Mouse (Mus musculus) midbrain, embryonic 15.5 days (tissue): Measurements from ENCODE around the gene Spata13. TPM values are rescaled to one million over a fixed set of nuclear protein-coding genes. Genes with fewer than 3 reads are reported as not detected.
A peak's percentile ranks its signal among the peaks of the same experiment; 100 is the strongest.

ENCODE experiments used
- ATAC-seq: fragments of 200-750 bp; cut with Nextera tagmentation; replicated peaks from 2 replicates; pipeline ENCODE4 v1.8.0; 2017; ENCODE audit warnings: moderate TSS enrichment
- H3K27ac ChIP-seq: fragments of 300-500 bp; sonication (generic); 2 replicates; pipeline ENCODE4 v1.5.1; 2015; ENCODE audit warnings: mild to moderate bottlenecking, inconsistent platforms
- H3K27me3 ChIP-seq: fragments of 300-500 bp; sonication (generic); replicated peaks from 2 replicates; pipeline ENCODE4 v1.6.1; 2015; ENCODE audit warnings: inconsistent platforms
- H3K36me3 ChIP-seq: fragments of 300-500 bp; sonication (generic); replicated peaks from 2 replicates; pipeline ENCODE4 v1.6.1; 2015; ENCODE audit warnings: inconsistent platforms
- H3K4me1 ChIP-seq: fragments of 300-500 bp; sonication (generic); 2 replicates; pipeline ENCODE4 v1.6.1; 2015; ENCODE audit warnings: inconsistent platforms
- H3K4me2 ChIP-seq: fragments of 300-500 bp; sonication (generic); 2 replicates; pipeline ENCODE4 v1.6.1; 2015; ENCODE audit warnings: inconsistent platforms, mild to moderate bottlenecking, moderate library complexity
- H3K4me3 ChIP-seq: fragments of 300-500 bp; sonication (generic); 2 replicates; pipeline ENCODE4 v1.5.1; 2015; ENCODE audit warnings: mild to moderate bottlenecking, inconsistent platforms
- H3K9ac ChIP-seq: fragments of 300-500 bp; sonication (generic); 2 replicates; pipeline ENCODE4 v1.6.1; 2015; ENCODE audit warnings: mild to moderate bottlenecking, inconsistent platforms
- H3K9me3 ChIP-seq: fragments of 300-500 bp; sonication (generic); 2 replicates; pipeline ENCODE4 v1.6.1; 2016; ENCODE audit warnings: inconsistent platforms
- WGBS: fragments of 180-500 bp; shearing (Covaris S2); methylation state at CpG from one replicate; pipeline ENCODE4 v1.1.7; 2015; ENCODE audit warnings: mixed read lengths; 5-methylcytosine and 5-hydroxymethylcytosine counted together
- polyA plus RNA-seq: library from polyadenylated mRNA; unstranded; fragments of >200 nt; fragmentation: Nextera tagmentation; extraction: Ambion mirVana; gene quantifications from 2 replicates; pipeline ENCODE4 v1.2.1, GENCODE M21; 2015

Gene Spata13
- polyA plus RNA-seq, 1 experiment from 2014 or later: 20.7 TPM

- no peaks in the 10 kb centered on the region for H3K9me3 ChIP-seq
- no peaks in the 10 kb centered on the region for H3K36me3 ChIP-seq
- no peak overlapping the region for H3K4me2 ChIP-seq
- H3K27ac ChIP-seq: no peak overlapping the region
- no peak for ATAC-seq
- no peaks in the 10 kb centered on the region for H3K27me3 ChIP-seq
- no peak overlapping the region for H3K9ac ChIP-seq
- peaks cover 41% of the 10 kb centered on the region for H3K4me1 ChIP-seq
- no peak overlapping the region for H3K4me3 ChIP-seq
- 55% methylated on average over 5 of the region's 5 CpGs for WGBS
Measured at GRCm38 (mm10) chr14:60735206-60735605, 101.4 kb downstream of the Spata13 start.

DNA sequence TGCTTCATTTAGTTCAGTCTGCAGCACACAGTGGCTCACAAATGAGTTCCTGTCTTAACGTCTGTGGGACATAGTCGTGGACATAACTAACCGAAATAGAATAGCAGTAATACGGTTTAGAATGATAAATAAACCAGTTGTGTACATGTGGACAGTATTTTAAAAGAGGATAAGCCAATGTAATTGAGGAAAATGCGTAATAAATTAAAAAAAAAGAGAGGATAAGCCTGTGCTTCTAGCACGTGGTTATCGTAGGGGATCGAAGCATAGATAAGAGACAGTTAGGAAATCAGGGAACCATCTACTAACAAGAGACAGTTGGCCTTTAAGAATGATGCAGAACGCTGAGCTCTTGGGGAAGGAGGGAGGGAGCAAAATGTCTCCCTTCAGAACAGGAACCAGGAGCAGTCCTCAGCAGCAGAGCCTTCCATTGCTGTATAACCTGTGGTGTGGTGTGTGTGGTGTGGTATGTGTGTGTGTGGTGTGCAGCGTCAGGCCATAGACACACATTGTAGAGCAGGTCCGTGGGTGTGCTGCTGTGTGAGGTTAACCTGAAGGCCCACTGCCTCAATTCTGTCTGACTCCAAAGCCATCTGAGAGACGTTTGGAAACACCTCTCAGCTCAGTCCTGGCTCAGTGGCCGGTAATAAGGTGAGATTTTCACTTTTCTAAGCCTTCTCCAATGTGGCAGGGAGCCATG lies 102.2 kb downstream of the Spata13 start:
- H3K27me3 ChIP-seq: no peaks in the 10 kb centered on the region
- no peak overlapping the region for H3K9ac ChIP-seq
- 53% methylated on average over 13 of the region's 13 CpGs for WGBS
- no peaks in the 10 kb centered on the region for H3K36me3 ChIP-seq
- H3K27ac ChIP-seq: peak overlapping the region; percentile 57
- H3K4me1 ChIP-seq: peaks cover 49% of the 10 kb centered on the region
- H3K4me2 ChIP-seq: no peak overlapping the region
- H3K9me3 ChIP-seq: no peaks in the 10 kb centered on the region
- ATAC-seq: no peak
- no peak overlapping the region for H3K4me3 ChIP-seq

DNA sequence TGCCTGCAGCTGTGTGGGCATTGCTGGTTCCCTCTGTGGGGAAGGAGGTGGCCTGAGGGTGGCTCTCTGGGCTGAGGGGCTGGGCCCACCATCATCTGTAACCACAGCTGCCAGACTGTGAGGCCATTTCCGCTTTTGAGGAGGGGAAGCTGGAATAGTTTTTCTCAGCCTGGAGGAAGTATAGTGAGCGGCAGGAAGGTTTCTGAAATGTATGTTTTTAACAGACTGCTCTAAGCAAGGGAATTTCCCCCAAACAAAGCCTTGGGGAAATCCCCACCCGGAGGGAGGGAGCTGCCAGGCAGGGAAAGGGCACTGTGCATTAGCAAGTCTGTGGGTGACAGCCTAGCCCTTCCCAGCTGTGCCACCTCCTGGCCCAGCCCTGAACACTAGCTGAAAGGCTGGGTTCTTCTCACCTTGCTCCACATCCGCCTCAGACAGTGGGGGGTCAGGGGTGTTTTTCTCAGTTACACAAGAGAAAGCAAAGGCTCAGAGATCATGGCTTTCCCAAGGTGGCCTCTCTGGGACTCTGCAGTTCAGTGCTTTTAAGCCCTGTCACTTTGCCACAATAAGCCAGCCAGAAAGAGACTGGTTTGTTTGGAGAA lies 102.9 kb downstream of the Spata13 start:
- H3K9ac ChIP-seq: no peak overlapping the region
- no peaks in the 10 kb centered on the region for H3K27me3 ChIP-seq
- no peak overlapping the region for H3K4me2 ChIP-seq
- ATAC-seq: no peak
- H3K9me3 ChIP-seq: no peaks in the 10 kb centered on the region
- WGBS: 7% methylated on average over 4 of the region's 4 CpGs
- H3K4me1 ChIP-seq: peaks cover 55% of the 10 kb centered on the region
- peak overlapping the region; percentile 57 for H3K27ac ChIP-seq
- no peak overlapping the region for H3K4me3 ChIP-seq
- H3K36me3 ChIP-seq: no peaks in the 10 kb centered on the region

DNA sequence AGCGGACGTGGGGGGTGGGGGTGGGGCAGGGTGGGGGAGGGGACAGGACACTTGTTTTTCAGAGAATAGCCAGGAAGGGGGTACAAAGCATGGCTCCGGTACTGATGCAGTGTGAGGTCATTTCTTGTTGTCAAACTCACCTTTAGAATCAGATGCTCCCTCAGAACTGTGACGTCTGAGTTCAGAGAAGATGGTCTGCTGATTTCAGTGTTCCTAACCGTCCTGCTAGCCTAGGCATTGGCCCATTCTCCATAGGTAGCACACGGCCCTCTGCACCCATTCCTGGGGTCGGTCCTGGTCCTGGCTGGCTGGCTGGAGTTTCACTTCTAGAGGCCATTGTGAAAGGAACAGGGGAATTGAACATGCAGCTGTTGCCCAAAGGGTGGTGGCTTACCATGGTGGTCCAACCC lies 103.4 kb downstream of the Spata13 start:
- Histone ChIP-seq H3K27me3 (no peaks in the 10 kb centered on the region), H3K4me2 (no peak overlapping the region), H3K9me3 (no peaks in the 10 kb centered on the region), H3K9ac (no peak overlapping the region), H3K4me1 (peaks cover 55% of the 10 kb centered on the region), H3K36me3 (no peaks in the 10 kb centered on the region), H3K27ac (no peak overlapping the region), H3K4me3 (no peak overlapping the region)
- 10% methylated on average over 7 of the region's 7 CpGs for WGBS
- no peak for ATAC-seq

- Histone ChIP-seq H3K9me3 (no peaks in the 10 kb centered on the region), H3K36me3 (no peaks in the 10 kb centered on the region), H3K27ac (peak overlapping the region; percentile 53; the same call in 1 of the 2 replicates), H3K4me1 (peaks cover 45% of the 10 kb centered on the region), H3K4me2 (no peak overlapping the region), H3K9ac (no peak overlapping the region), H3K4me3 (no peak overlapping the region), H3K27me3 (no peaks in the 10 kb centered on the region)
- ATAC-seq: no peak
- 69% methylated on average over 10 of the region's 10 CpGs for WGBS
Measured at GRCm38 (mm10) chr14:60738434-60738938, 104.7 kb downstream of the Spata13 start.

DNA sequence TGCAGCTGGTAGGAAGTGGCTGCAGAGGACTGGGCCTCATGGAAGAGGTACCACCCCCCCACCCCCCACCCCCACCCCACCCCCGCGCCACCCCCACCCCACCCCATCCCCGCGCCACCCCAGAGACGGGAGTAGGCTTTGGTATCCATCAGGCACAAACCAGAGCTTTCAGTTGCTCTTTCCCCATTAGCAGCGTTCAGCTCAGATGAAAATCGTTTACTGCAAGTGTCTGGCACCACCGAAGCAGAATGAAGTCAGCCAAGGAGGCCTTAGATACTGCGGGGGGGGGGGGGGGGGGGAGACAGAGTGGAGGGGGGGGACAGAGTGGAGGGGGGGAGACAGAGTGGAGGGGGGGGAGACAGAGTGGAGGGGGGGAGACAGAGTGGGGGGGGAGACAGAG lies 105.4 kb downstream of the Spata13 start:
- no peak overlapping the region for H3K9ac ChIP-seq
- 4% methylated on average over 5 of the region's 9 CpGs for WGBS
- H3K4me2 ChIP-seq: no peak overlapping the region
- H3K4me1 ChIP-seq: peaks cover 38% of the 10 kb centered on the region
- H3K9me3 ChIP-seq: no peaks in the 10 kb centered on the region
- no peak for ATAC-seq
- H3K27me3 ChIP-seq: no peaks in the 10 kb centered on the region
- H3K36me3 ChIP-seq: no peaks in the 10 kb centered on the region
- H3K27ac ChIP-seq: no peak overlapping the region
- H3K4me3 ChIP-seq: no peak overlapping the region

GRCm38 (mm10) chr14:60739616-60740015 lies 105.8 kb downstream of the Spata13 start:
- no peak for ATAC-seq
- peak overlapping the region; percentile 34; the same call in 1 of the 2 replicates for H3K27ac ChIP-seq
- WGBS: 77% methylated on average over 12 of the region's 12 CpGs

DNA sequence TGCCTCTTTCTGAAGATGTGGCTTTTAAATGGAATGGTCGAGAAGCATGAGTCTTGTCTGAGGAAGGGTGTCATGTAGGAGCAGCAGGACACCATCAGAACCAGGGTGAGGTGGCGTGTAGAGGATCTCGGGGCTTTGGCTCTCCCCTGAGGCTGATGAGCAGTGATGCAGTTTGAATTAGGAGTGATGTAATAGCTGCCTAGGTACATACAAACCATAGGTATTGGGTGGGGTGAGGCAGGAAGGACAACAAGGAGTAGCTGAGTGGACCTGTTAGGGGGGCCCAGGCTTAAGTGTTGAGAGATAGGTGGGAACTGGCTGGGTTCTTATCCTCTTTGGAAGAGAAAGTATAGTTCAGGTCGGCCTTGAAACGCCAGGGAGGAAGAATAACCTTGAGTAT lies 106.7 kb downstream of the Spata13 start:
- Histone ChIP-seq H3K27ac (no peak overlapping the region), H3K4me2 (no peak overlapping the region), H3K27me3 (no peaks in the 10 kb centered on the region), H3K4me3 (no peak overlapping the region), H3K4me1 (peaks cover 33% of the 10 kb centered on the region), H3K9ac (no peak overlapping the region), H3K9me3 (no peaks in the 10 kb centered on the region), H3K36me3 (no peaks in the 10 kb centered on the region)
- 87% methylated on average over 5 of the region's 5 CpGs for WGBS
- ATAC-seq: no peak

More at GRCm38 (mm10) chr14:60739616-60740015, 105.8 kb downstream of the Spata13 start:
- Histone ChIP-seq H3K36me3 (no peaks in the 10 kb centered on the region), H3K4me1 (peaks cover 37% of the 10 kb centered on the region), H3K9ac (no peak overlapping the region), H3K9me3 (no peaks in the 10 kb centered on the region), H3K4me3 (no peak overlapping the region), H3K4me2 (no peak overlapping the region), H3K27me3 (no peaks in the 10 kb centered on the region)

DNA sequence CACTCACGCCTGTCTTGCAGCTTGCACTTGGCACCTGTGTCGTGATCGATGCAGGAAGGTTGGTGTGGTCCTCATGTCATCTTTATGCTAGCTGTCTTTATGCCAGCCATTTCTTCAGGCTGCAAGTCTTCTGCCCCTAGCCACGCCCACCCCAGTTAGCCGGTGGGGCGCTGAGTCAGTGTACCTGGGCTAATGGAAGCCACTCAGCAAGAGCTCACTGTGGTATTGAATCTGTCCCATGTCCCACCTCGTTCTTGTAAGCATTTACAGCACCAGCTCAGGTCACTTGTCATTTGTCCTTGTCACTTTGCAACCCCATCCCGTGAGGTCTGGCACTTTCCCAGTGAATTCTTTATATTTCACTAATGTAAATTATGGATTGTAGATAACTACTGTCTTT lies 107.2 kb downstream of the Spata13 start:
- no peak overlapping the region for H3K9ac ChIP-seq
- H3K36me3 ChIP-seq: no peaks in the 10 kb centered on the region
- H3K9me3 ChIP-seq: no peaks in the 10 kb centered on the region
- no peak for ATAC-seq
- H3K27me3 ChIP-seq: no peaks in the 10 kb centered on the region
- no peak overlapping the region for H3K4me2 ChIP-seq
- peaks cover 30% of the 10 kb centered on the region for H3K4me1 ChIP-seq
- H3K4me3 ChIP-seq: no peak overlapping the region
- 76% methylated on average over 8 of the region's 8 CpGs for WGBS
- peak overlapping the region; percentile 52; the same call in 1 of the 2 replicates for H3K27ac ChIP-seq

GRCm38 (mm10) chr14:60741490-60741981 lies 107.7 kb downstream of the Spata13 start:
- Histone ChIP-seq H3K27me3 (no peaks in the 10 kb centered on the region), H3K9ac (no peak overlapping the region), H3K4me2 (no peak overlapping the region), H3K9me3 (no peaks in the 10 kb centered on the region), H3K36me3 (no peaks in the 10 kb centered on the region), H3K4me1 (peaks cover 25% of the 10 kb centered on the region), H3K4me3 (no peak overlapping the region), H3K27ac (peak overlapping the region; percentile 52; the same call in 1 of the 2 replicates)
- 67% methylated on average over 6 of the region's 6 CpGs for WGBS
- ATAC-seq: no peak

DNA sequence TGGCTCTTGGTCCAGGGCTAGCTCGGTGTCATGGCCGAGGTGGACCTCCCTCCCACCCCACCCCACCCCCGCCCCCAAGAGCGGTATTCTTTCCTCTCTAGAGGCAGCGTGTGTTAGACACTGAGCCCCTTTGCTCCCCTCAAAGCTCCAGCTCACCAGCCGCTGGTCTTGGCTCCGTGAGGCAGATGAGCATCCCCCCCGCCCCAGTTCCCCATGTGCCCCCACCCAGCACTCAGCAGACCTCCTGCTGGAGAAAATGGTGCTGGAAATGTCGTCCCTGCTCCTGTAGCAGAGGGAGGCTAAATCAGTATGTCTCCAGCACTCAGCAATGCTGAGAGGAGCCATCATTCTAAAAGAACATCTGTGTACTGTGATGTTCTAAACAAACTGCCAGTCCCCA lies 109.9 kb downstream of the Spata13 start:
- WGBS: 74% methylated on average over 9 of the region's 9 CpGs
- Histone ChIP-seq H3K4me3 (no peak overlapping the region), H3K4me1 (peaks cover 14% of the 10 kb centered on the region; the same call in 1 of the 2 replicates), H3K36me3 (no peaks in the 10 kb centered on the region), H3K27me3 (no peaks in the 10 kb centered on the region), H3K4me2 (no peak overlapping the region), H3K27ac (no peak overlapping the region), H3K9me3 (no peaks in the 10 kb centered on the region), H3K9ac (no peak overlapping the region)
- no peak for ATAC-seq

DNA sequence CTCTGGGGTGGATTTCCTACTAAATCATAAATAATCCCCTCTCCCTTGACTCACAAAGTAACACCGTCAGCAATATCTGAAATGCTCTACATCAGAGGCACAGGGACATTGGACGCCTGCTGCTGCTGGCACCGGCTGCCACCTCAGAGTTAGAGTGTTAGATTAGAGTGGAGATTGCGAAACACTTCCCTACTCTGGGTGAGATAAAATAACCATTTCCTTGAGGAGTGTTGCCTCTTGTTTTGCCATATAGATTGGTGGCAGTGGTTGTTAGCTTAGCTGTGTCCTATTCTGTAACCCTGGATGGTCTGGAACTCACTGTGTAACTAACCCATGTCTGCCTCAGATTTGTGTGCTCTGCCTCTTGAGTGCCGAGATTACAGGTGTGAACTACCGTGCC lies 111.4 kb downstream of the Spata13 start:
- no peak for ATAC-seq
- no peak overlapping the region for H3K4me2 ChIP-seq
- H3K27ac ChIP-seq: no peak overlapping the region
- no peak overlapping the region for H3K4me3 ChIP-seq
- 87% methylated on average over 6 of the region's 6 CpGs for WGBS
- no peaks in the 10 kb centered on the region for H3K27me3 ChIP-seq
- peaks cover 14% of the 10 kb centered on the region; the same call in 1 of the 2 replicates for H3K4me1 ChIP-seq
- H3K9ac ChIP-seq: no peak overlapping the region
- no peaks in the 10 kb centered on the region for H3K9me3 ChIP-seq
- H3K36me3 ChIP-seq: no peaks in the 10 kb centered on the region
